8 mouse cellular contexts compared by ENCODE assay signal in genomic region chr8:81012031-81012560, GRCm38 (mm10). TPM values are rescaled to one million over a fixed set of nuclear protein-coding genes. Genes with fewer than 3 reads are reported as not detected.
DNase-seq lines count a peak whose midpoint lies in the region; ATAC-seq lines count a peak whose summit lies in the region.

No protein-coding gene starts in this region.

- H3K4me2 ChIP-seq in lung, embryonic 16.5 days (ENCODE audit: low read depth, low read length): peak overlapping the region; percentile 49
- H3K4me2 ChIP-seq in embryonic facial prominence, embryonic 13.5 days: peak overlapping the region; percentile 99
- H3K4me2 ChIP-seq in intestine, embryonic 15.5 days (replicated peaks): peak overlapping the region; percentile 44
- H3K4me2 ChIP-seq in neural tube, embryonic 14.5 days (ENCODE audit: low read depth, low read length): peak overlapping the region; percentile 99; the same call in 1 of the 2 replicates

- H3K9me3 ChIP-seq in lung, embryonic 16.5 days (ENCODE audit: control insufficient read depth, low read length): no peaks in the 10 kb centered on the region
- H3K9me3 ChIP-seq in embryonic facial prominence, embryonic 13.5 days: no peaks in the 10 kb centered on the region
- H3K9me3 ChIP-seq in intestine, embryonic 15.5 days: no peaks in the 10 kb centered on the region
- no peaks in the 10 kb centered on the region for H3K9me3 ChIP-seq in neural tube, embryonic 14.5 days (ENCODE audit: control insufficient read depth, low read length)

- no peaks in the 10 kb centered on the region for H3K27me3 ChIP-seq in lung, embryonic 16.5 days (ENCODE audit: control insufficient read depth, insufficient read depth, low read depth, low read length)
- H3K27me3 ChIP-seq in embryonic facial prominence, embryonic 13.5 days: no peaks in the 10 kb centered on the region
- H3K27me3 ChIP-seq in intestine, embryonic 15.5 days (replicated peaks): no peaks in the 10 kb centered on the region
- H3K27me3 ChIP-seq in neural tube, embryonic 14.5 days (ENCODE audit: control insufficient read depth, insufficient read depth, low read length): no peaks in the 10 kb centered on the region

- DNase-seq in lung, postnatal 10 days: no peak
- DNase-seq in cerebellum, adult 9-11 months: no peak
- DNase-seq in left cerebral cortex, adult 9 months (ENCODE audit: low spot score in 2 of 2): no peak
- DNase-seq in embryo, embryonic 10.5 days (ENCODE audit: low spot score): no peak

- no peak overlapping the region for H3K27ac ChIP-seq in lung, embryonic 16.5 days (ENCODE audit: low read length)
- H3K27ac ChIP-seq in embryonic facial prominence, embryonic 13.5 days: no peak overlapping the region
- H3K27ac ChIP-seq in intestine, embryonic 15.5 days: no peak overlapping the region
- H3K27ac ChIP-seq in neural tube, embryonic 14.5 days (ENCODE audit: low read depth, low read length): no peak overlapping the region

- no peak overlapping the region for H3K9ac ChIP-seq in lung, embryonic 16.5 days (ENCODE audit: low read length)
- H3K9ac ChIP-seq in embryonic facial prominence, embryonic 13.5 days: no peak overlapping the region
- no peak overlapping the region for H3K9ac ChIP-seq in intestine, embryonic 15.5 days
- 0 out of 2 replicates have a peak overlapping the region, but pooled peaks have one; percentile 7 for H3K9ac ChIP-seq in neural tube, embryonic 14.5 days (replicated peaks; ENCODE audit: low read depth, low read length)

- H3K4me1 ChIP-seq in lung, embryonic 16.5 days (replicated peaks; ENCODE audit: control insufficient read depth, insufficient read depth, low read length): peaks cover 21% of the 10 kb centered on the region
- peaks cover 20% of the 10 kb centered on the region for H3K4me1 ChIP-seq in embryonic facial prominence, embryonic 13.5 days
- peaks cover 15% of the 10 kb centered on the region; the same call in 1 of the 2 replicates for H3K4me1 ChIP-seq in intestine, embryonic 15.5 days (replicated peaks)
- H3K4me1 ChIP-seq in neural tube, embryonic 14.5 days (ENCODE audit: control insufficient read depth, insufficient read depth, low read length): peaks cover 26% of the 10 kb centered on the region

- H3K36me3 ChIP-seq in lung, embryonic 16.5 days (ENCODE audit: control insufficient read depth, insufficient read depth, low read length): peaks cover 5% of the 10 kb centered on the region
- H3K36me3 ChIP-seq in embryonic facial prominence, embryonic 13.5 days: peaks cover 18% of the 10 kb centered on the region
- no peaks in the 10 kb centered on the region for H3K36me3 ChIP-seq in intestine, embryonic 15.5 days
- peaks cover 3% of the 10 kb centered on the region; the same call in 1 of the 2 replicates for H3K36me3 ChIP-seq in neural tube, embryonic 14.5 days (ENCODE audit: control insufficient read depth, insufficient read depth, low read length)

- WGBS in lung, embryonic 16.5 days: 70% methylated on average over 4 of the region's 4 CpGs
- 73% methylated on average over 4 of the region's 4 CpGs for WGBS in embryonic facial prominence, embryonic 13.5 days
- 76% methylated on average over 4 of the region's 4 CpGs for WGBS in intestine, embryonic 15.5 days
- WGBS in neural tube, embryonic 14.5 days: 89% methylated on average over 4 of the region's 4 CpGs

- no peak for ATAC-seq in lung, embryonic 16.5 days (ENCODE audit: low read depth)
- ATAC-seq in embryonic facial prominence, embryonic 13.5 days (ENCODE audit: insufficient number of reproducible peaks, insufficient read depth, low FRiP score, low TSS enrichment, low read depth): no peak
- ATAC-seq in intestine, embryonic 15.5 days: no peak
- no peak for ATAC-seq in neural tube, embryonic 14.5 days (ENCODE audit: low read depth)

- peak overlapping the region; percentile 21; the same call in 1 of the 2 replicates for H3K4me3 ChIP-seq in lung, embryonic 16.5 days (ENCODE audit: low read length)
- peak overlapping the region; percentile 96 for H3K4me3 ChIP-seq in embryonic facial prominence, embryonic 13.5 days
- no peak overlapping the region for H3K4me3 ChIP-seq in intestine, embryonic 15.5 days (replicated peaks)
- H3K4me3 ChIP-seq in neural tube, embryonic 14.5 days (ENCODE audit: low read depth, low read length): no peak overlapping the region

RNA-seq across cellular contexts. Expression of gene Usp38, which starts 2.6 kb away (rescaled TPM):
- 16.4 and 18.1 TPM in 2 replicates for polyA plus RNA-seq in lung, embryonic 16.5 days (2015; fragmentation: Nextera tagmentation; extraction: Ambion mirVana)
- 18.2 and 18.3 TPM in 2 replicates for polyA plus RNA-seq in embryonic facial prominence, embryonic 13.5 days (2015; fragmentation: Nextera tagmentation; extraction: Ambion mirVana)
- 15.2 and 16.9 TPM in 2 replicates for polyA plus RNA-seq in intestine, embryonic 15.5 days (2015; fragmentation: Nextera tagmentation; extraction: Ambion mirVana)
- polyA plus RNA-seq in neural tube, embryonic 14.5 days (2014; fragmentation: Nextera tagmentation; extraction: Ambion mirVana): 23.6 and 28.1 TPM in 2 replicates

Comparison
In these comparisons a context has a peak if more than half of its experiments do, and no peak if none do; other contexts are left out.
1. H3K4me2 ChIP-seq: peak in every context shown above with its lines; median percentile 99 in embryonic facial prominence, embryonic 13.5 days; 99 in neural tube, embryonic 14.5 days; 49 in lung, embryonic 16.5 days; 44 in intestine, embryonic 15.5 days.
2. H3K4me3 ChIP-seq: peak in lung, embryonic 16.5 days (single experiment) and embryonic facial prominence, embryonic 13.5 days (single experiment); none in intestine, embryonic 15.5 days (single experiment) and neural tube, embryonic 14.5 days (single experiment).